Mouse (Mus musculus) spleen, embryonic (tissue): ENCODE results near the gene Psmc1.

Source experiments
- CTCF ChIA-PET: fragments of 350-600 bp; sonication (Branson Sonifier 250); formaldehyde crosslinking; loops from one replicate; lab custom pipeline; 2022; lab: Charles Lee

The Psmc1 gene

DNA sequence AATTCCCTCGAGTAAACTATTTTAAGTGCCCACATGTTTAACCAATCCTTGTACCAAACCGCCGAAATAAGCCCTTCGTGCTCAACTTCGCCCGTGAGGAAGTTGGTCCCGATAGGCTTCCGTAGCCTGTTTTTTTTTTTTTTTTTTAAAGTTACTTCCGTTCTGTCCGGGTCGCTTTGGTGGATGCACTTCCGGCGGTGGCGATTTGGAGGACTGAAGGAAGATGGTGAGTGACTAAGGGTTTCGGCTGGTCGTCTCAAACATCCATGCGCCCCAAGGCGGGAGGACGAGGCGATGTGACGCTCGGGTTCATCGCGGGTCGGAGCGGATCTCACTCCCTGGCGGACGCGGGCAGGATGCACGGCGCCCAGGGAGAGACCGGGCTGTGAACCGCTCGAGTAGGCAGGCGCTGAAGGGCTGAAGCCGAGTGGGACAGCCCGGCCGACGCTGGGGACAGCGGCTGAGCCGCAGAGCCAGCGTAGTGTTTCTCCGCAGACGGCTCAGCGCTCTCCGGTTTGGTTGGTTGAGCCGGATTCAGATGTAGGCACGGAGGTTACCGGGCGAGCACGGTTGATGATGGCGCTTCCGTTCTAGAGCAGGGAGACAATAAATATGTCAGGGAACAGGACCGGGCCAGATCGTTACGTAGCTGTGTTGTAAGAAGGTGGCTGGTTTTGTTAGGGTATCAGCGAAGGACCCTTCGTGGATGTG, at the start of gene Psmc1:
TSS of gene Psmc1 (plus strand) at position 169 of the 711 bp plus-strand sequence.
- CTCF ChIA-PET: no interaction called here

DNA sequence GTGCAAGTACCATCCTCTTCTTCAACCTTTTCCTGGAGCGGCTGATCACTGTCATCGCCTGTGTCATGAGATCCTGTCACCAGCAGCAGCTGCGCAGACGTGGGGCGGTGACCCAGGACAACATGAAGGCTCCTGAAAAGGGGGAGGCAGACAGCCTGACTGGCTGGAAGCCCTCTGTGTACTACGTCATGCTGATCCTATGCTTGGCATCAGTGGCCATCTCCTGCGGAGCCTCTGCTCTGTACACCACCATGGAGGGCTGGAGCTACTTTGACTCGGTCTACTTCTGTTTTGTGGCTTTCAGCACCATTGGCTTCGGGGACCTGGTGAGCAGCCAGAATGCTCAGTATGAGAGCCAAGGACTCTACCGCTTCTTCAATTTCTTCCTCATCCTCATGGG, 48.9 kb upstream of the Psmc1 start:
- CTCF ChIA-PET: no interaction called here

DNA sequence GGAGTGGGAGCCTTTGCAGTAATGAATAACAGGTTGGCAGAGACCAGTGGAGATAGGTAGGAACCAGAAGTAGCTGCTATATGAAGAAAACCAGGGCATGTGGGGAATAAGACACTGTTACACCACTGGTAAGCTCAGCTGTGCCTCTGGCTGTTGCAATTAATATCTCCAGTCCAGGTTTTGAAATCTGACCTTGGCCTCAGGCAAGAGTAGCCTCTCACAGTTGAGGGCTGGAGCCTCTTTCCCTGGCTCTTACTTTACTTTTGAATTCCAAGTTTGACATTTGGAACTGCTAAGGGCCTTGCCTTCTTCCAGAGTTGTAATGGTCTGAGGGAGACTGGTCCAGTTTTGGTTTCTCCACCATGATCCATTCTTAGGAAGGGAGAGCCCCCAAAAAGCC, 48.1 kb upstream of the Psmc1 start:
- CTCF ChIA-PET: no interaction called here

DNA sequence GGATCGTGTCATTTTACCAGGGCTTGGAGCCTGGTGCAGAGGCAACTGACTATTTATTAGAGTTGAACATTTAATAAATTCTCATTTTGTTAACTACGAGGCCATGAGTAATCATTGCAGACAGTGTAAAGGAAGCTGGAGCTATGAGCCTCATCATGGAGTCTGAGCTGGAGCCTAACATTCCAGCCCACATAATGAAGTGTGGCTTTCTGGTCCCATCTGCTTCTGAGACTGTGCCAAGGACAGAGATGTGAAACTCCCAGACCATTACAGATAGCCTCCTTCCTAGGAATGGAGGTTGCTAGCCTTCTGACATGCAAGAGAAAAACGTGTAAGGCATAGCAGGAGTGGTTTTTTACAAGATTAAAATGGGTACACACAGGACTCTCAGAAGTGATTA, 47.4 kb upstream of the Psmc1 start:
- CTCF ChIA-PET: no interaction called here

DNA sequence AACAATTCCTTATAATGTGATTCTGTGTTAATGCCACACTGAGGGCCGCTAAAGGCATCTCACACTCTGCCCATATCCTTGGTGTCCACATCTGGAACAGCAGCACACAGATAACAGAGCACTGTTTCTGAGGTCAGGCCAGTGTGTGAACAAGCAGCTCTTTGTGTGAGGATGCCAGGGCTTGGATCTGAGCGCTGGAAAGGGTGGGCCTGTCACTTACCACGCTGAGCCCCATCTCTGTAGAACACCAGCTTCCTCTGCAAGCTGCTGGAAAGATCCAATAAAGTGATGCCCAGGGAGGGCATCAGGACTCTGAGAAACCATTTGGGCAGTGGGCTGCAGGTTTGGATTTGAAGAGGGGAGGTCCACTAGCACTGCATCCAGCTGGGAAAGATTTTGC, 44.8 kb upstream of the Psmc1 start:
- CTCF ChIA-PET: interaction anchor here (0.6 kb wide), 1 partner anchor 291 kb away, joined by 4 read pairs; no protein-coding TSS in a partner anchor

DNA sequence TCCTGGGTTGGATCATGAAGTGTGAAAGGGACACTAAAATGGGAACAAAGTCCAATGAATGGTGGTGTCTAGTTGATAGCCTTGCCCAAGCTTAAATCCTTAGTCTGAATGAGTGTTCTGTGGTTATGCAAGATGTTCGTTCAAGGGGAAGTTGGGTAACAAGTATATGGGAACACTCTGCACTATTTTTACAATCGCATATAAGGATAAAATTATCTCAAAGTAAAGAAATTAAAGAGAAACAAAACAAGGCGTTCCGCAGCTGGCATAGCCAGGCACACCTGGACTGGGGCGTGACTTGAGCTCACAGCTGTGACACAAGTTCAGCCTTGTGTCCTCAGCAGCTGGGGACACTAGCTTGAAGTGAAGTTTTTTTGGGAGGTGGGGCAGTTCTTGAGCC, 42.5 kb upstream of the Psmc1 start:
- CTCF ChIA-PET: interaction anchor here (0.6 kb wide), 1 partner anchor 544 kb away, joined by 3 read pairs; no protein-coding TSS in a partner anchor

DNA sequence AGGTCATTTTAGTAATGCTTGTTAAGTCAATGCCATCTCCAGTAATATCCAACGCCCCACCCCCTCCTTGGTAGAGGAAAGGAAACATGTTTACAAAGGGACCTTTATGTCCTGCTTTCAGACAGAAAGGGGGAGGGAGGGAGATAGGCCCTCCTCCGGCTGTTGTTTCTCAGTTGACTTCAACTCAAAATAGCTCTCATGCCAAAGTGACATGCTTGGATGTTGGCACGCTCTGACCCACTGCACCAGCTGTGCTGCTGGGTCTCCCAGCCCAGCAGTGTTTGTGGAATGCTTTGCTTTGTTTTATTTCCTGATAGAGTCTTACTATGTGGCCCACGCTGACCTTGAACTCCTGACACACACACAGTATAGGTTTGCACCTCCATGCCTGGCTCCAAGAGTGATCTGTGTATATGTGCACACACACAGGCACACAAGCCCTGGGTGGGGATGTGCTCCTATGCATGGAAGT, 36.7 kb upstream of the Psmc1 start:
- CTCF ChIA-PET: no interaction called here

DNA sequence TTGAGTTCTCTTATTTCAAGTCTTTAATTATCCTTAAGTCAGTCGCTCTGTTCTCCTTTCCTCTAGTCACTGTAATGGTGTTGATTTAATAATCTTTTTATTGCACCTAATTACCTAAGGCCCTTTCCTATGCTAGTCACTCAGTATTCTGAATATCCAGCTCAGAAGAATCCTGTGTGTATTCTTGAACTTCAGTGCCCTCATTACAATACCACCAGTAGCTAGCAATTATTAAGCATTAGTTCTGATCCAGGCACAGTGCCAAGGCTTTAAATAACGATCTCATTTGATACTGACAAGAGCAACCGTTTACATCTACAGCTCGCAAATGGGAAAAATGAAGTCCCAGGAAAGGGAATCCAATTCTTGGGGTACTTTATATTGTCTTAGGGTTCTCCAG, 34.2 kb upstream of the Psmc1 start:
- CTCF ChIA-PET: no interaction called here

DNA sequence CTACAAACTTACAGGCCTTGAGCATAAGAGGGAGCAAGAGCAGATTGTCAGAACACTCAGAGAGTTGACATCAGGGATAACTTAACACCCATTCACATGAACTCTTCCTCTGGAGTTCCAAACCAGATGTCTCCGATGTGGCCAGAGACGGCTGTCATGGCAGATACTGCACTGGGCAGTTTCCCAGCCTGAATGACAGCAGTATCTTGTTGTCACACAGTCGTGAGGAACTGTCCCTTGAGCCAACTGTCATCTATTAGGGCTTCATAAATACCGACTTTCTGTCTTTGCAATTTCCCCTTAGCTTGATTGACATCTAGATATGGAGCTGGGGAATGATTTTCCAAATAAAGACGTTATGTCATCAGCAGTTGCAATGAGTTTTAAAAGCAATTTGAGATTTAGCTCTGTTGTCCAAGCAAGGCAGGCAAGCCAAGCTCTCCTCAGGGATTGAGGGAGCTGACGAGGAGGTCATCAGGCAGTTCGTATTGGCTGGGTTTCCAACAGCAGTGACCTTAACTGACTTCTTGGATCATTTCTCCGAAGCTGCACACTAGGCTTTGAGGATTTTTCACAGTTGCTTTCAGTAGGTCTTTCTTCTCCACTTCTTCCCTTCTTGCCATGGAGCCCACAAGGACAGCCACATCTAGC, 30.2 kb upstream of the Psmc1 start:
- CTCF ChIA-PET: interaction anchor here (0.6 kb wide), 1 partner anchor 683 kb away, joined by 3 read pairs; no protein-coding TSS in a partner anchor

DNA sequence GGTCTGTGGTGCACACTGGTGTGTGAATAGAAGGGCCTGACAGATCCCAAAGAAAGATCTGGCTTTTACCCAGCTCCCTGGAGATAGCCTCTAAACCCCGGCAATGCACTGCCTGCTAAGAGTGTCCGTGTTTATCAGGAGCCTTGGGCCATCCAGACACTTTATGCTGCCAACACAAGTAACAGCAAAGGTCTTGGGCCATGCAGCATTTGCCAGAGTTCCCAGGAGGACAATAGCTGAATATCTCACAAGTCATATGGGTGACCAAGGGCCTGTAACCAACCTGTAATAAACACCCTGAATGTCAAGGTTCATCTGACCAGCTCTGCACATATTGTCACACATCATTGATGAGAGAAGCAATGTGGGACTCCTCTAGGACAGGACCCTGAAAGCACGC, 21.9 kb upstream of the Psmc1 start:
- CTCF ChIA-PET: no interaction called here

DNA sequence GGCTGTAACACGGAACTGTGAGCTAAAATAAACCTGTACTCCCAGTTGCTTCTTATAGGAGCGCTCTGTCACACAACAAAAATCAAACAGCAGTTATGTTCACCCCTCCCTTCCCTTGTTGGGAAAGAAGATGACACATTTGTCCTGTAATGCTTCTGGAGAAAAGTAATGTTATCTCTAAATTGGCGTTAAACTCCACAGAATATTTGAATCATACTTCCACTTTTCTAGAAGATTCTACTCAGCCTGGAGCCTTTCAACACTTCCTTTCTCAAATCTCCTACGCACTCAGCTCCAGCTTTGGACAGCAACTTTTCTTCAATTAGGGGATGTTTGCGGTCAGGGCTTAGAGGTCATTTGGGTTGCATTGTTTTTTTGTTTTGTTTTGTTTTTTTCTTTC, 20.7 kb upstream of the Psmc1 start:
- CTCF ChIA-PET: no interaction called here

DNA sequence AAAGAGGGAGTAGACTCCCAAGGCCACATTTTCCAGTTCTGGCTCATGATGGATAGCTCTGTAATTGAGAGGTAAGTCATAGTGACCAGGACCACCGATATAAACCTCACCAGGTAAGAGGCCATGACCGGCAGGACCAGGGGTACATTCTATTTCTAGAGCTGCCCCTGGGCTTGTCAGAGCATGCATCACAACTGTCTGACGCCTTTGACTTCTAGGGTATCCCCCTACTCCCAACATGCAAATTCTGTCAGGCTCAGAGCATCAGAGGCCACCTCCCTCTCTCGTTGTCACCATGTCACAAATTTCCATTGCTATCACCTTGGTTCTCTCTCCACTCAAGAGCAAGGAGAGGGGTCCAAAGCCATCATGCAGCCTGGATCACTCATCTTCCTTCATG, 19.2 kb upstream of the Psmc1 start:
- CTCF ChIA-PET: no interaction called here

DNA sequence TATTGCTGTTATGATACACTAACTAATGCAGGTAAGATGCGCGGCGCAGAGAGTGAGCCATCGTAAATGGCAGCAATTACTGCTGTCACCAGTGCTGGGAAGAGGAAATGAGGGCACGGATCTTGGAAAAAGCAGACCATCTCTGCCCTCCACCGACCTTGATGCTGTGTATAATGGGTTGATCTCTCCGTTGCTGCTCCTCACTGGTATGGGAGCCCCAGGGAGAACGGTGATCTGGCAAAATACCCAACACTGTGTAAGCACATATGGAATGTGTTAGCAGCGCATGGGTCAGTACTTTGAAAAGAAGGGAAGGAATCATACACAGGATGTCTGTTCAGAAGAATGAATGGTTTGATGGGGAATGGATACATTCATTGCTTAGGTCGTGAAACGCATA, 16.9 kb upstream of the Psmc1 start:
- CTCF ChIA-PET: interaction anchor here (0.5 kb wide), 1 partner anchor 84 kb away, joined by 3 read pairs; no protein-coding TSS in a partner anchor

DNA sequence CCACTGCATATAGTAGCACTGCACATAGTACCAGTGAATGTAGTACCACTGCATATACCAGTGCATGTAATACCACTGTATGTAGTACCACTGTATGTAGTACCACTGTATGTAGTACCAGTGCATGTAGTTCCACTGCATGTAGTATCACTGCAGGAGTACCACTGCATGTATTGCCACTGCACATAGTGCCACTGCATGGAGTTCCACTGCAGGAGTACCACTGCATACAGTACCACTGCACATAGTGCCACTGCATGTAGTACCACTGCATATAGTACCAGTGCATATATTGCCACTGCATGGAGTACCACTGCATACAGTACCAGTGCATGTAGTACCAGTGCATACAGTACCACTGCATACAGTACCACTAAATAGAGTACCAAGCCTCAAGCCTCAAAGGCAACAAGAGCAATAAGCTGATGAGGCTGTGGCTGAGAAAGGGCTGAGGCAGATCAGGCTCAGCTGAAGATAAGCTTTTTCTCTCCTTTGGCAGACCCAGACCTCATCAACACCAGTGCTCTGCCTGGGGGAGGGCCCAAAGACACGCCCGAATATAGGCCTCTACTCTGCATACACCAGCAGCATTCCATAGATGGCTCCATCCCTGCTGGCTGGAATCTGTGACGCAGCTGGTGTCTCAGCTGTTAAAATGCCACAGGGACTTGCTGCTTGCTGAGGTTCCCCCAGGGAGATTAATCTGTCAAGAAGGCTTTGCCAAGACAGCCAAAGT, 9.8 kb upstream of the Psmc1 start:
- CTCF ChIA-PET: interaction anchor here (0.6 kb wide), 1 partner anchor 943 kb away, joined by 3 read pairs; no protein-coding TSS in a partner anchor

DNA sequence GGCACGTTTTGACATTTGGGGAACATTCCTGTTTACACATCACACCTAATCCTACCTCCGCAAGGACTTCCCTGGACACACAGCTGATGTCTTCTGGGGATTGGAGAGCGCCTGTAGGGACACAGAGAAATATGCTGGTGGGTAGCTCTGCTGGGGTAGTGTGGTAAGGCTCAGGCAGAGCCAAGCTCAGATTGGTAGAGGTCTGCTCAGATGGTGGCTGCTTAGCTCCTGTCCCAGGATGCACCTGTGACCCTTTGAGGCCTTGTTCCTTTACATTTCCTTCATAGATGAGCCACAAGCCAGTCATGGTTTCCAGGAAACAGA, 9.3 kb upstream of the Psmc1 start:
- CTCF ChIA-PET: interaction anchor here (0.6 kb wide), 1 partner anchor 944 kb away, joined by 3 read pairs; no protein-coding TSS in a partner anchor

DNA sequence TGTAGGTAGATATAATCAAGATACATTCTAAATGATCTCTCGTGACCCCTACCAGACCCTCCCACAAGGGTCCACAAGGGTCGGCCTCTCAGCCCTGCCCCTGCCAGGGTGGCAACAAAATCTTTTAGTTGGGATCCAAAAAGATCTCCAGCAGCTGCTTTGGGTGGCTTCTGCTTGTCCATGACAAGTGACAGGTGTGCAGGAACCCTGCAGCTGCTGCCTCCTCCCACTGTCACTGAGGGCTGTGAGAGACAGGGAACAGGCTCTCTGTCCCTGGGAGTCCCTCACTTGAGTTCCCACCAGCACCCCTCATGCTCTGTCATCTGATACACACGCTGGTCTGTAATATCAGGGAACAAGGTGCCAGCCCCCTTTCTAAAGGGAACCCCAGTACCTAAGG, 8.3 kb upstream of the Psmc1 start:
- CTCF ChIA-PET: no interaction called here

DNA sequence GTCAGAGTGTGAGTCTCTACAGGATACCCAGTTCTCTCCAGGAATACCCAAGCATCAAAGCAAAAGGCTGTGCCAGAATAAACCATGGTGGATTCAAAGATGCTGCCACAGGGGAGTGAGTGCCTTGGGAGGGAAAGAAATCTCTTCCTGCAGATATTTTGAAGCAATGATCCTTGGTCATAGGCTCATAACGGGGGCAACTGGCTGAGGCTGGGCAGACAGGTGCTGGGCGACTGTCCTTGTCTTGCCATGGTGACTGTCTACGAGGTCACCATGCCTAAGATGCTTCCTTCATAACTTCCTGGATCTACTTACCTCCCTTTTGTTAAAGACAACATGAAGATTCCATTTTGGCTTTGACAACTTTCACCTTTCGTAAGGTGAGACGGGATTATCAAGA, 5.4 kb upstream of the Psmc1 start:
- CTCF ChIA-PET: no interaction called here

DNA sequence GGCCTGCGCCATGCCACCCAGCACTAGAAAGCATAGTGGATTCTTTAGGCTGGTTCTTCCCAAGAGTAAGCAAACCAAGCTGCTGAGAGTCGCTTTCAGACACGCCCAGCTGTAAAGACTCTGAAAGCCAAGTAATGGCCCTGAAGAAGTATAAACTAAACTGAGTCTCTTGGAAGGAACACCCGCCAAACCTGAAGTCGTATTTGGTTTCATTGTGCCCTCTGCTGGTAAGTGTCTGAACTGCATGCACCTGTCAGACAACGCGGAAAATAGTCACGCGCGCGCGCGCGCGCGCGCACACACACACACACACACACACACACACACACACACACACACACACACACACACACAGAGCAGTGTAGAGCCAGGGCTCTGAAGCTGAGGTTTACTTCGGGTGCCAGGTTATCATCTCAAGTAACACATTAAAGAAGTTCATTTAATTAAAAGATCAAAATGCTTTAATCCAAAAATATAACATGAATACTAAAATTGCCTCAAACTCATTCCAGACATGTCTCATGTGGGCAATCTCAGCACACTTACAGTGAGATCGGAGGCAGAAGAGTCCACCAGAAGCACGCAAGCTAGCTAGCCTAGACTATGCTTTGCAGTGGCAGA, 3.6 kb upstream of the Psmc1 start:
- CTCF ChIA-PET: interaction anchor here (0.6 to 1.6 kb wide), 10 partner anchors 8 to 806 kb away, joined by 3 to 9 read pairs (median 4); no protein-coding TSS in a partner anchor

DNA sequence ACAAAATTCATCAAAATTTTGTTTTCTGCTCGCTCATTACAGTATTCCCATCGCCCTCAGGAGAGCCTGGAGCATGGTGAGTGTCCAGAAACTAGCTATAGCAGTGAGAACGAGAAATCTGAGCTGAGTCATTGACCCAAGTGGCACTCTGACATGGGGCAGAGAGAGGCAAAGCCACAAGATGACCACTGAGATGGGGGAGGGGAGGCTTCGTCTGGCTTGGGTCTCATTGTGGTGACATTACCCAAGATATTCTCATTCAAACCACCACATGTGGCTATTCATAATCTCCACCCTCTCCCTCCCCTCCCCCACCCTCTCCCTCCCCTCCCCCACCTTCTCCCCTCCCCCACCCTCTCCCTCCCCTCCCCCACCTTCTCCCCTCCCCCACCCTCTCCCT, 2.5 kb upstream of the Psmc1 start:
- CTCF ChIA-PET: interaction anchor here (1.6 kb wide), 1 partner anchor 174 kb away, joined by 6 read pairs; no protein-coding TSS in a partner anchor

DNA sequence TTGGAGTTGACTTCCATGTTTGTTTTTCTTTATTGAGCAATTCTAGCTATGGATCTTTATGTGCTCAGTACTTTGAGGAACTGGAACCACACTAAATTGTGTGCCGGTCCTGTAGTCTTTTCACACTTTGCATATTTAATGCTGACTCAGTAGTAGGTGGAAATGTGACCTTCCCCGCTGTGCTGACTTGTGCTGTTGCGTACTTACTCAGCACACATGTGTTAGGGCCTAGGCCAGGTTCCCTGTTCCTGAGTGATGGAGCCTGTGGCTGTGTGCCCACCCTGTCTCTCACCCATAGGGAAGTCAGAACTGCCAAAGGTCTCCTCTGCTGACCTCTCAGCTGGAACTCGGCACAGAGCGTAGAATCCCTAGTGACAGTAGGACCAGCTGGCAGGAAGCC, 6.0 kb downstream of the Psmc1 start:
- CTCF ChIA-PET: interaction anchor here (0.6 kb wide), 1 partner anchor 10 kb away, joined by 9 read pairs; no protein-coding TSS in a partner anchor

DNA sequence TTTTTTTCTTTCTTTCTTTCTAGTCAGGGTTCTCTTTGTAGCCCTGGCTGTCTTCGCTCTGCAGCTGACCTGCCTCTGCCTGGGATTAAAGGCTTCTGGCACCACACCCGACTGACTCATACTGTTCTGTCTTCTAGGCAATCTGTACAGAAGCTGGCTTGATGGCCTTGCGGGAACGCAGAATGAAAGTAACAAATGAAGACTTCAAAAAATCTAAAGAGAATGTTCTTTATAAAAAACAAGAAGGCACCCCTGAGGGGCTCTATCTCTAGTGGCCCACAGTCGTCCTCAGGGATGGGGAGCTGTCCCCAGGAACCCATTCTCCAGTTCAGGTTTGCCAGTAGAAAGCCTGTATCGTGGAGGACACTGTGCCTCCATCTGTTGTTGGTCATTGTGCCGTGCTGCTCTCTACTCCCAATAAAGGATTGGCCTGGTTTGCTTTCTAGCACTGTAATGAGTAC, 13.0 kb downstream of the Psmc1 start:
- CTCF ChIA-PET: no interaction called here

DNA sequence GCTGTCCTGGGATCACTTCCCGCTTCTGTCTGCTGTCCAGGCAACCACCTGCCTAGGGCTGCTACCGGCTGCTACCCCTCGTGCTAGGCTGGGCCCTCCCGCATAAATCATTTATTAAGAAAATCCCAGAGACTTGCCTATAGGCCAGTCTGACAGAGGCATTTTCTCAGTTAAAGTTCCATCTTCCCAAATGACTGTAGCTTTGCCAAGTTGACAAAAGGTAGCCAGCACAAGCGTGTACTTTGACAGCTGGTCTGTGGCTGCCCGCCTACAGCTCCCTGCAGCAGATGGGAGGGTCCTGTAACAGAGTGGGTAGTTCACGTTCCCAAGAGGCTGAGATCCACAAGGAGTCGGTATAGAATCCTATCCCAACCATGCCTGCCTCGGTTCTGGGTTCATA, 13.5 kb downstream of the Psmc1 start:
- CTCF ChIA-PET: no interaction called here
